Mouse (Mus musculus) embryonic facial prominence, embryonic 14.5 days (tissue): ENCODE results near the gene Mapt. TPM values are rescaled to one million over a fixed set of nuclear protein-coding genes. Genes with fewer than 3 reads are reported as not detected.

Experiments
- ATAC-seq: fragments of 200-750 bp; cut with Nextera tagmentation; 2 replicates; pipeline ENCODE4 v1.8.0; 2017; ENCODE audit warnings: low read depth, moderate number of reproducible peaks, moderate TSS enrichment
- DNase-seq: peaks from one replicate; pipeline ENCODE4 v3.0.0-alpha.2; 2015; ENCODE audit warnings: low spot score
- H3K27ac ChIP-seq: fragments of 300-500 bp; sonication (generic); replicated peaks from 2 replicates; pipeline ENCODE4 v1.5.1; 2014; ENCODE audit warnings: low read depth, mild to moderate bottlenecking, low read length, moderate library complexity
- H3K27me3 ChIP-seq: fragments of 300-500 bp; sonication (generic); replicated peaks from 2 replicates; pipeline ENCODE4 v1.6.1; 2014; ENCODE audit warnings: low read length; ENCODE audit not compliant: control insufficient read depth, insufficient read depth
- H3K36me3 ChIP-seq: fragments of 300-500 bp; sonication (generic); 2 replicates; pipeline ENCODE4 v1.6.1; 2014; ENCODE audit warnings: low read length, mixed read lengths; ENCODE audit not compliant: control insufficient read depth, insufficient read depth
- H3K4me1 ChIP-seq: fragments of 300-500 bp; sonication (generic); 2 replicates; pipeline ENCODE4 v1.6.1; 2014; ENCODE audit warnings: antibody characterized with exemption, low read length; ENCODE audit not compliant: control insufficient read depth, insufficient read depth
- H3K4me2 ChIP-seq: fragments of 300-500 bp; sonication (generic); 2 replicates; pipeline ENCODE4 v1.6.1; 2014; ENCODE audit warnings: low read depth, mild to moderate bottlenecking, low read length, moderate library complexity, mixed read lengths
- H3K4me3 ChIP-seq: fragments of 300-500 bp; sonication (generic); 2 replicates; pipeline ENCODE4 v1.5.1; 2014; ENCODE audit warnings: low read depth, mild to moderate bottlenecking, low read length
- H3K9ac ChIP-seq: fragments of 300-500 bp; sonication (generic); 2 replicates; pipeline ENCODE4 v1.6.1; 2014; ENCODE audit warnings: low read depth, mild to moderate bottlenecking, low read length, moderate library complexity, mixed read lengths
- H3K9me3 ChIP-seq: fragments of 300-500 bp; sonication (generic); 2 replicates; pipeline ENCODE4 v1.6.1; 2016; ENCODE audit warnings: low read length; ENCODE audit not compliant: control insufficient read depth
- WGBS: fragments of 180-500 bp; shearing (Covaris S2); extraction: QIAGEN DNeasy Blood & Tissue Kit; methylation state at CpG from one replicate; pipeline ENCODE4 v1.1.7; 2014; 5-methylcytosine and 5-hydroxymethylcytosine counted together
- polyA plus RNA-seq: library from polyadenylated mRNA; unstranded; fragments of >200 nt; fragmentation: Nextera tagmentation; extraction: Ambion mirVana; gene quantifications from 2 replicates; pipeline ENCODE4 v1.2.1, GENCODE M21; 2014

The Mapt gene
- polyA plus RNA-seq, 1 experiment from 2014 or later = 26.5 TPM

DNA sequence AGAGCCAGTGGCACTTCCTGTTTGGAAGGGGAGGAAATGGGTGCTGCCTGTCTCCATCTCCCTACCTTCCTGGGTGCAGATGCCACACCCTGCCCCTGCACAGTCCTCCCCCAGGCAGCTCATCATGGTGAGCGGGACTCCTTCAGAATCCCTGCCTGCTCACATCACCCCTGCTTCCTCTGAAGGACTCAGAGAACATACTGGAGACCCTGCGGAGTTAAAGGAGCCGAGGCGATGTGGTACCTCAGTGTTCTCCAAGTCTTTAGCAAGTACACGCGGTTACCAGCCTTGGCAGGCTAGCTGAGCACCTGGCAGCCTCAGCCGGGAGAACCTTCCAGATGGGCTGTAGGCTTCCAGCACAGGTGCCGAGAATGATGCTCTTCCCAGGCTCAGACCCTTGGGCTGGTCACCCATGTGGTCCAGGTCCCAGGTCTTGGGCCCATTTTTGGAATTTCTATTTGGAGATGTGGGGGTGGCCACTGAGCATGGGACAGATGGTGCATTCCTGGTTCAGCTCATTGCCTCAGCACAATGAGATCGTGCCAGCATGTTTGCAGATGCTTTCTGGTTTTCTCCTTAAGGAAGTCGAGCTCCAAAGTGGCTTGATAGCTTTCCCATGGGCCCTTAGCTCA, 23.3 kb downstream of the Mapt start:
- Histone ChIP-seq H3K9ac (no peak overlapping the region), H3K27me3 (no peaks in the 10 kb centered on the region), H3K36me3 (no peaks in the 10 kb centered on the region), H3K4me1 (no peaks in the 10 kb centered on the region), H3K4me2 (no peak overlapping the region), H3K27ac (no peak overlapping the region), H3K9me3 (no peaks in the 10 kb centered on the region), H3K4me3 (no peak overlapping the region)
- DNase-seq (no peak), ATAC-seq (no peak)
- WGBS = 79% methylated on average over 10 of the region's 10 CpGs

DNA sequence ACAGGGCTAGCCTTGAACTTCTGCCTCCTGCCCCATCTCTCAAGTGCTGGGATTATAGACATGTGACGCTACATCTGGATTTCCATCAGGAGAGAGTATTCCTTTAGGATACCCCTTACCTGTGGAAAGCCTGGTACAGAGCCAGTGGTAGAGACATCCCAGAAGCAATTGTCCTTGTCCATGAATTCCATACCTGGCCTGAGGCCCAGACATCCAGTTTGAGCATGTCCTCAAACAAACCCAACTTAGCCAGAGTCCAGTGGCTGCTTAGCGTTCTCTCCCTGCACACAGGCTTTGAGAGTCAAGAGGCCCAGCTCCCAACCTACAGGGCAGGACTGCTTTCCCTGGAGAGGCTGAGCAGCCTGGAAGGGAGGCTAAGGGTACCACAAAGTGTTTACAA, 25.0 kb downstream of the Mapt start:
- no peaks in the 10 kb centered on the region for H3K9me3 ChIP-seq
- WGBS = 94% methylated on average over 2 of the region's 2 CpGs
- no peak overlapping the region for H3K4me2 ChIP-seq
- no peak for ATAC-seq
- DNase-seq = no peak
- H3K4me3 ChIP-seq = no peak overlapping the region
- no peaks in the 10 kb centered on the region for H3K4me1 ChIP-seq
- no peaks in the 10 kb centered on the region for H3K36me3 ChIP-seq
- no peak overlapping the region for H3K9ac ChIP-seq
- no peak overlapping the region for H3K27ac ChIP-seq
- H3K27me3 ChIP-seq = no peaks in the 10 kb centered on the region

DNA sequence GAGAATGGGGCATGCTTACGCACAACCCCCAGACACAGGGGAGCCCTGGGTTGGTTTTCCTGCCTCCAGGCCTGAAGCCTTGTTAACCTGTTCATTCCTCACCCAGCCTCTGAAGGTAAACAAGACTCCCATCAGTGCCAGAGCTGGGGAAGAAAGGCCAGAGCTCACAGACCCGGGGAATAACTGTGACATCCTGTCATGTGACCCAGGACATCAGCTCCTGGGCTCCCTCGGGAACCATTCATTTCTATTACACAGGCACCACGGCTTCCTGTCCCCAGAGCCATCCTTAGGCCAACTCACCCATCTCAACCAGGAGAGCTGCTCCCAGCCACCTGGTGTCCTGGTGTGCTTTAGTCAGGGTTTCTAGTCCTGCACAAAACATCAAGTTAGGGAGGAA, 27.8 kb downstream of the Mapt start:
- DNase-seq (no peak), ATAC-seq (no peak)
- Histone ChIP-seq H3K9ac (no peak overlapping the region), H3K9me3 (no peaks in the 10 kb centered on the region), H3K4me3 (no peak overlapping the region), H3K27ac (no peak overlapping the region), H3K4me2 (no peak overlapping the region), H3K4me1 (no peaks in the 10 kb centered on the region), H3K27me3 (no peaks in the 10 kb centered on the region), H3K36me3 (no peaks in the 10 kb centered on the region)
- 27% methylated on average over 4 of the region's 4 CpGs for WGBS

DNA sequence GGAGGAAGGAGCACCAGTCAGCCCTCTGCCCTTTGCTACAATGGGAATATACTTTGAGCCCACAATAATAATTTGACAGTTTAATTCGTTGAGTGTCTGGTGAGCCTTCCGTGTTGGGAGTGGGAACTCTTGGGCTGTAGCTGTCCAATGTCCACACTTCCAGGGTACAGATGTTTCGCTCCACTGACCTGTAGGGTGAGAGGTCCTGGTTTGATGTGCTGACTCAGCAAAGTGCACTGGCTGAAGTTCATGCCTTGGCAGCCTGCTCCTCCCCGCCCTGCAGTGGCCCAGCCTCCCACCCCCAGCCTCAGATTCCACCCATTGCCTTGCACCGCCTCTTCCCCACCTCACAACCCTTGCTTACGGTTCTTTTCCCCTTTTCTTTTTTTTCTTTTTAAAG, 33.5 kb downstream of the Mapt start:
- no peaks in the 10 kb centered on the region for H3K36me3 ChIP-seq
- H3K27ac ChIP-seq = no peak overlapping the region
- ATAC-seq (no peak), DNase-seq (no peak)
- H3K4me2 ChIP-seq = no peak overlapping the region
- no peaks in the 10 kb centered on the region for H3K9me3 ChIP-seq
- WGBS = 84% methylated on average over 6 of the region's 6 CpGs
- H3K4me1 ChIP-seq = no peaks in the 10 kb centered on the region
- H3K4me3 ChIP-seq = no peak overlapping the region
- no peaks in the 10 kb centered on the region for H3K27me3 ChIP-seq
- no peak overlapping the region for H3K9ac ChIP-seq

DNA sequence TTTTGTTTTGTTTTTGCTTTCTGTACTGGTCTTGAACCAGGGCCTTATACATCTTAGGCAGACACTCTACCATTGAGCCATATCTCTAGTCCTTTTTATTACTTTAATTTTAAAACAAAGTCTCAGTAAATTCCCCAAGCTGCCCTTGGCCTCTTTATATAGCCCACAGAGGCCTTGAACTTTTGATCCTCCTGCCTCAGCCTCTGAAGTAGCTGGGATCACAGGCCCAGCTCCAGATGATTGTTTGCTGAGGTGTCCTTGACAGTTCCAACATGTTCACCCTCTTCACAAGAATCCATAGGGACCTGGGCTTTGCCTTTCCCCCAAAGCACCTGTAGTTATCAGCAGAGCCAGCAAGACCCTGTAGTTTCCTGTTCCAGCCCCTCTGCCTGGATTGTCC, 34.5 kb downstream of the Mapt start:
- Histone ChIP-seq H3K4me2 (no peak overlapping the region), H3K36me3 (no peaks in the 10 kb centered on the region), H3K4me1 (no peaks in the 10 kb centered on the region), H3K9me3 (no peaks in the 10 kb centered on the region), H3K4me3 (no peak overlapping the region), H3K9ac (no peak overlapping the region), H3K27ac (no peak overlapping the region), H3K27me3 (no peaks in the 10 kb centered on the region)
- ATAC-seq (no peak), DNase-seq (no peak)

DNA sequence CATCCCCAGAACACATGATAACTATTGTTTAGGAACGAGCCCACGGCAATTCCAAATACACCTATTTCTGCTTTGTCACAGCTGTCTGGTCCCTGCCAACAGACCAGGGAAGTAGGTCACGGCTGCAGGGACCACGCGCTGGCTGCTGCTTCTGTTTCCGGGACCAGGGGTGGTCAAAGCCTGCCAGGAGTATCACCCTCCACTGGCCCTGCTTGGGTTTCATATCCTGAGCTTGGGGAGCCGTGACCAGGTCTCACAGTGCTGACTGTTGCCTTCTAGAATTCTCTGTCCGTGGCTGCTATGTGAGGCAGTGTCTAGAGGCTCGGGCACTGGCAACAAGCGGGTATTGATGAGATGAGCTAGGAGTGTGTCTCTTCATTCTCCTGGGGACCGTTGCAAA, 36.2 kb downstream of the Mapt start:
- no peaks in the 10 kb centered on the region for H3K4me1 ChIP-seq
- no peaks in the 10 kb centered on the region for H3K9me3 ChIP-seq
- H3K9ac ChIP-seq = no peak overlapping the region
- WGBS = 69% methylated on average over 11 of the region's 11 CpGs
- no peak overlapping the region for H3K4me2 ChIP-seq
- no peaks in the 10 kb centered on the region for H3K36me3 ChIP-seq
- H3K4me3 ChIP-seq = no peak overlapping the region
- DNase-seq (no peak), ATAC-seq (no peak)
- no peaks in the 10 kb centered on the region for H3K27me3 ChIP-seq
- H3K27ac ChIP-seq = no peak overlapping the region

DNA sequence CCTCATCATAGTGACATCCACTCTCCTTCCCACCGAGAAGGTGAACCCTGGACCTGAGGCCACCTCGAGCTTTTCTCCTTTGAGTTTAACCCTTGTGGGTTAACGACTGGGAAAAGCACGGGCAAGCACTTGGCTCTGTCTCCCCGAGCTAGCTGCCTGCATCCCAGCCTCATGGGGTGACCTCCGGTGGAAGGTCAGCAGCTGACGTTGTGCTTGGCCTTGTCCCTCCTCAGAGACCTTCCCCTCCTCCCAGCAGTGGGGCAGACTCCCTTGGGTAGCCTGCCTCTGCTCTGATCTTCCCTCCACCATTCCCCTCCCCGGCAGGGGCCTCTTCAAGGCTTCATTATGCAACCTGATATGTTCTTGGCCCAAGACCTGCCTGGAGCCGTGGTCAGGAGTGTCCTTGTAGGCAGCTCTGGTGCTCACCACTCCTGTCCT, 38.2 kb downstream of the Mapt start:
- ATAC-seq (no peak), DNase-seq (no peak)
- H3K27me3 ChIP-seq = no peaks in the 10 kb centered on the region
- no peak overlapping the region for H3K27ac ChIP-seq
- H3K9ac ChIP-seq = no peak overlapping the region
- no peaks in the 10 kb centered on the region for H3K36me3 ChIP-seq
- no peaks in the 10 kb centered on the region for H3K4me1 ChIP-seq
- WGBS = 44% methylated on average over 9 of the region's 9 CpGs
- no peaks in the 10 kb centered on the region for H3K9me3 ChIP-seq
- no peak overlapping the region for H3K4me2 ChIP-seq
- H3K4me3 ChIP-seq = no peak overlapping the region

DNA sequence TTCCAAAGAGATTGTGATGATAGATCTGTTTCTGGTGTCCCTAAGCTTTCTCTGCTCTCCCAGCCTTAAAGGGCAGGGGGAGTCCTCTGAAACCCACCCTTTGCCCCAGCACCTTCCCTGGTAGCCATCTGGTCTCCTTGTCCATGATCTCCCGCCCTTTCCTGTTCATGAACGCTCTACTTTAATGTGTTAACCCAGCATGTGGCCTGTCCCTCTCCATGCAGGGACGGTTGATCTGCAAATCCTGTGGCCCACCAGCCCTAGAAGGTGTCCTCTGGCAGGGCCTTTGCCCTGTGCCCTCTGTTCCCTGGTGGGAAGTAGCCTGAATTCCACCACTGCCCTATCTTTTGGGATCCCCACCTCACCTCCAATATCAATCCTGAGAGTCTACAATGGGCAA, 39.3 kb downstream of the Mapt start:
- Histone ChIP-seq H3K9ac (no peak overlapping the region), H3K4me2 (no peak overlapping the region), H3K4me3 (no peak overlapping the region), H3K4me1 (no peaks in the 10 kb centered on the region), H3K9me3 (no peaks in the 10 kb centered on the region), H3K27ac (no peak overlapping the region), H3K27me3 (no peaks in the 10 kb centered on the region), H3K36me3 (no peaks in the 10 kb centered on the region)
- DNase-seq (no peak), ATAC-seq (no peak)
- 81% methylated on average over 3 of the region's 3 CpGs for WGBS

DNA sequence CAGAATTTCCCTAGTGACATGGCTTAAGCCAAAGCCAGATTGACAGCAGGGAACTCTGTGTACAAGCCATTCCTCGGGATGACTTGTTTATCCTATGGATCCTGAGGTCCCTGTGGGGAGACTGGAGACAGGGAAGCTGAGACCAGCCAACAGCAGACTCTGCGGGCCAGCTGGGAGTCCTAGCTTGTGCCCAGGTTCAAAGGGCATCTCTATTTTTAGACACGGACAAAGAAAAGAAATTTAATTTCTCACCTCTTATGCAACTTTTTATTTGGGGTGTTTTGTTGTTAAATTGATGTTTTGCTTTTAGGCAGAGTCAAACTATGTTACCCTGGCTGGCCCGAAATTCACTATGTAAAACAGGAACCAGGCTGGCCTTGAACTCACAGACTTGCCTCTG, 39.7 kb downstream of the Mapt start:
- no peaks in the 10 kb centered on the region for H3K27me3 ChIP-seq
- H3K27ac ChIP-seq = no peak overlapping the region
- ATAC-seq = no peak
- H3K9me3 ChIP-seq = no peaks in the 10 kb centered on the region
- H3K4me1 ChIP-seq = no peaks in the 10 kb centered on the region
- H3K4me2 ChIP-seq = no peak overlapping the region
- DNase-seq = no peak
- H3K36me3 ChIP-seq = no peaks in the 10 kb centered on the region
- H3K4me3 ChIP-seq = no peak overlapping the region
- no peak overlapping the region for H3K9ac ChIP-seq
- 53% methylated on average over 4 of the region's 4 CpGs for WGBS
